35 mouse cellular contexts compared by ENCODE assay signal in genomic region chr6:48832426-48832825, GRCm38 (mm10). TPM values are rescaled to one million over a fixed set of nuclear protein-coding genes. Genes with fewer than 3 reads are reported as not detected.
A peak's percentile ranks its signal among the peaks of the same experiment; 100 is the strongest.
DNase-seq lines count a peak whose midpoint lies in the region; ATAC-seq and TF ChIP-seq lines count a peak whose summit lies in the region.
"Had no signal": no experiment of that assay in that cellular context is flagged by ENCODE, and none has a peak within 500 bp of the region (broad histone marks: within the 10 kb centered on the region; RNA-seq: fewer than 3 reads in every experiment).

No protein-coding gene starts in this region.

- H3K4me2 ChIP-seq in CH12.LX (ENCODE audit: insufficient read depth, low read depth, poor library complexity, severe bottlenecking): no peak overlapping the region
- H3K4me2 ChIP-seq in stomach, postnatal 0 days (replicated peaks; ENCODE audit: low read depth): no peak overlapping the region
- H3K4me2 ChIP-seq: embryonic facial prominence, embryonic 15.5 days; forebrain, embryonic 13.5 days; limb, embryonic 12.5 days; liver, embryonic 12.5 days; midbrain, embryonic 11.5 days; neural tube, embryonic 12.5 days had no signal

- no peak overlapping the region for H3K9ac ChIP-seq in CH12.LX (ENCODE audit: insufficient read depth, low read depth)
- H3K9ac ChIP-seq in stomach, postnatal 0 days (ENCODE audit: low read length): no peak overlapping the region
- H3K9ac ChIP-seq: embryonic facial prominence, embryonic 15.5 days; forebrain, embryonic 13.5 days; limb, embryonic 12.5 days; liver, embryonic 12.5 days; neural tube, embryonic 12.5 days had no signal

- no peak overlapping the region for H3K27ac ChIP-seq in CH12.LX (ENCODE audit: insufficient read depth, low read depth)
- no peak overlapping the region for H3K27ac ChIP-seq in stomach, postnatal 0 days (replicated peaks)
- H3K27ac ChIP-seq: embryonic facial prominence, embryonic 15.5 days; forebrain, embryonic 13.5 days; limb, embryonic 12.5 days; liver, embryonic 12.5 days; neural tube, embryonic 12.5 days had no signal

- TF ChIP-seq CTCF in CH12.LX (conservative IDR thresholded peaks at IDR 0.05 in 1 of 2, IDR thresholded peaks at IDR 0.05 in 1 of 2; ENCODE audit: low read depth in 2 of 2, low read length in 2 of 2): no peak
- no peak for TF ChIP-seq CTCF in stomach, postnatal 0 days (IDR thresholded peaks at IDR 0.05; ENCODE audit: low read depth)

- 84% methylated on average over 1 of the region's 1 CpGs for WGBS in stomach, postnatal 0 days

- no peaks in the 10 kb centered on the region for H3K79me2 ChIP-seq in CH12.LX (replicated peaks; ENCODE audit: control insufficient read depth, extremely low read depth, insufficient read depth, poor library complexity, severe bottlenecking)

- peak; percentile 0 for DNase-seq in kidney, adult 11 months
- no peak for DNase-seq in kidney, adult 8-10 months
- DNase-seq in CH12.LX (ENCODE audit: extremely low read depth): no peak
- DNase-seq in stomach, postnatal 0 days (ENCODE audit: low spot score): no peak
- DNase-seq in ovary, postnatal 10 days (ENCODE audit: low spot score): no peak
- DNase-seq in Muller cell, postnatal 12 days (ENCODE audit: inconsistent ontology term): no peak
- DNase-seq: adrenal gland, postnatal 14 days; cerebellum, adult 11-12 months; cerebellum, adult 9-11 months; gastrocnemius, postnatal 25 days; heart, postnatal 14 days; kidney, postnatal 14 days; lung, adult 2 months; lung, postnatal 10 days; right cerebral cortex, postnatal 4 days; thymus, adult 18-20 months; thymus, postnatal 36 days had no signal

- no peak for TF ChIP-seq POLR2A in CH12.LX (IDR thresholded peaks at IDR 0.05; ENCODE audit: low read depth, low read length)

- peaks cover 16 to 87% of the 10 kb centered on the region in 2 experiments for H3K4me1 ChIP-seq in CH12.LX (ENCODE audit: control insufficient read depth in 1 of 2, insufficient read depth in 2 of 2)
- H3K4me1 ChIP-seq in stomach, postnatal 0 days (replicated peaks; ENCODE audit: control insufficient read depth, insufficient read depth): peaks cover 8% of the 10 kb centered on the region
- H3K4me1 ChIP-seq: forebrain, embryonic 13.5 days; limb, embryonic 12.5 days; neural tube, embryonic 12.5 days had no signal

- peak; percentile 73 for TF ChIP-seq EP300 in CH12.LX (IDR thresholded peaks at IDR 0.05; ENCODE audit: low read length)
- TF ChIP-seq EP300 in stomach, postnatal 0 days (optimal IDR thresholded peaks at IDR 0.05): no peak

- dilution Hi-C loops in CH12.LX (cut with MboI; ENCODE audit: extremely low pct_ligation_motif_present, extremely low pct_unique_long_range_greater_than_20kb, low sequenced_read_pairs): no loop called here

- TF ChIP-seq RAD21 in CH12.LX (IDR thresholded peaks at IDR 0.05; ENCODE audit: low read depth, low read length): no peak

- no peaks in the 10 kb centered on the region for H3K27me3 ChIP-seq in CH12.LX (replicated peaks)
- H3K27me3 ChIP-seq in stomach, postnatal 0 days (ENCODE audit: control insufficient read depth, insufficient read depth, low read length): no peaks in the 10 kb centered on the region
- H3K27me3 ChIP-seq: embryonic facial prominence, embryonic 15.5 days; forebrain, embryonic 13.5 days; limb, embryonic 12.5 days; liver, embryonic 12.5 days; neural tube, embryonic 12.5 days had no signal

- in situ Hi-C loops in CH12.LX (cut with MboI; ENCODE audit: low pct_ligation_motif_present, low pct_unique_long_range_greater_than_20kb, low sequenced_read_pairs): no loop called here

- no peak overlapping the region for H3K4me3 ChIP-seq in CH12.LX (replicated peaks in 1 of 3; ENCODE audit: low read depth in 2 of 3, low read length in 2 of 3, poor library complexity in 1 of 3)
- no peak overlapping the region for H3K4me3 ChIP-seq in stomach, postnatal 0 days (ENCODE audit: low read depth, low read length)
- H3K4me3 ChIP-seq: embryonic facial prominence, embryonic 15.5 days; forebrain, embryonic 13.5 days; limb, embryonic 12.5 days; liver, embryonic 12.5 days; myocyte; neural tube, embryonic 12.5 days had no signal

- H3K36me3 ChIP-seq in CH12.LX (replicated peaks in 1 of 2; ENCODE audit: control insufficient read depth in 1 of 2, insufficient read depth in 1 of 2, low read length in 1 of 2): peaks cover 3 to 51% of the 10 kb centered on the region in 2 experiments
- peaks cover 20% of the 10 kb centered on the region for H3K36me3 ChIP-seq in stomach, postnatal 0 days (ENCODE audit: control insufficient read depth, insufficient read depth, low read length)

- ATAC-seq in common myeloid progenitor, adult 5-6 weeks (replicated peaks; ENCODE audit: low read depth, poor library complexity, severe bottlenecking): peak; percentile 74
- ATAC-seq in megakaryocyte progenitor cell, adult 5-6 weeks (replicated peaks; ENCODE audit: poor library complexity): peak; percentile 77
- ATAC-seq in stomach, postnatal 0 days (ENCODE audit: low FRiP score, low TSS enrichment): no peak
- ATAC-seq: CD4-positive, CD25-positive, alpha-beta regulatory T cell, adult 4 months; forebrain, embryonic 13.5 days; hindbrain, embryonic 16.5 days; intestine, embryonic 16.5 days; liver, embryonic 12.5 days; midbrain, embryonic 16.5 days had no signal

- H3K9me3 ChIP-seq in CH12.LX (replicated peaks; ENCODE audit: low read length): no peaks in the 10 kb centered on the region
- 0 out of 2 replicates have a peak, but pooled peaks cover 5% of the 10 kb centered on the region for H3K9me3 ChIP-seq in stomach, postnatal 0 days (ENCODE audit: control insufficient read depth, low read length)
- H3K9me3 ChIP-seq: embryonic facial prominence, embryonic 15.5 days; forebrain, embryonic 13.5 days; limb, embryonic 12.5 days; liver, embryonic 12.5 days; neural tube, embryonic 12.5 days had no signal

TF ChIP-seq in CH12.LX, 34 proteins besides CTCF, POLR2A, EP300 and RAD21:
- TF ChIP-seq MAFK (IDR thresholded peaks at IDR 0.05; ENCODE audit: insufficient replicate concordance, low read length): peak; percentile 52; the same call in 1 of the 2 replicates
- TF ChIP-seq ZMIZ1 (IDR thresholded peaks at IDR 0.05; ENCODE audit: low read depth, low read length): no peak
- peak; percentile 38; the same call in 1 of the 2 replicates for TF ChIP-seq IRF4 (IDR thresholded peaks at IDR 0.05; ENCODE audit: low read depth, low read length)
TF ChIP-seq in CH12.LX: peak in this region for 2.

RNA-seq across cellular contexts. Expression of gene Tmem176a, which starts 8.3 kb away (rescaled TPM):
- total RNA-seq in CH12.LX (2012; rRNA removed): 24.9 and 27.2 TPM in 2 replicates
- 30.0 and 34.6 TPM in 2 replicates for total RNA-seq in CH12.LX (2014; rRNA removed)
- polyA plus RNA-seq in CH12.LX (2012; ENCODE audit: insufficient read length, low read depth): 49.8 and 58.0 TPM in 2 replicates
- 33.7 and 54.6 TPM in 2 replicates for total RNA-seq in common myeloid progenitor, adult 5-6 weeks (2017)
- total RNA-seq in megakaryocyte progenitor cell, adult 5-6 weeks (2015): 33.2 and 39.1 TPM in 2 replicates
- 22.1 and 27.5 TPM in 2 replicates for total RNA-seq in megakaryocyte progenitor cell, adult 5-6 weeks (2017)
- polyA plus RNA-seq in stomach, postnatal 0 days (2015; fragmentation: Nextera tagmentation; extraction: Ambion mirVana): 131 and 134 TPM in 2 replicates

RNA-seq across cellular contexts. Expression of gene Tmem176b, which starts 8.9 kb away (rescaled TPM):
- total RNA-seq in CH12.LX (2012; rRNA removed): 39.4 and 43.3 TPM in 2 replicates
- 82.2 and 89.8 TPM in 2 replicates for total RNA-seq in CH12.LX (2014; rRNA removed)
- polyA plus RNA-seq in CH12.LX (2012; ENCODE audit: insufficient read length, low read depth): 159 and 162 TPM in 2 replicates
- 137 and 148 TPM in 2 replicates for total RNA-seq in common myeloid progenitor, adult 5-6 weeks (2017)
- 90.6 and 115 TPM in 2 replicates for total RNA-seq in megakaryocyte progenitor cell, adult 5-6 weeks (2015)
- total RNA-seq in megakaryocyte progenitor cell, adult 5-6 weeks (2017): 84.2 and 92.0 TPM in 2 replicates
- 245 and 254 TPM in 2 replicates for polyA plus RNA-seq in stomach, postnatal 0 days (2015; fragmentation: Nextera tagmentation; extraction: Ambion mirVana)

RNA-seq across cellular contexts. Expression of gene Aoc1, which starts 40.3 kb away (rescaled TPM):
- 0.13 TPM in 1 of 2 replicates, not detected in the other for total RNA-seq in CH12.LX (2012; rRNA removed)
- 0.19 and 0.24 TPM in 2 replicates for total RNA-seq in CH12.LX (2014; rRNA removed)
- polyA plus RNA-seq in CH12.LX (2012; ENCODE audit: insufficient read length, low read depth): 0.15 and 0.21 TPM in 2 replicates
- 0.23 TPM in 1 of 2 replicates, not detected in the other for total RNA-seq in common myeloid progenitor, adult 5-6 weeks (2017)
- 0.12 and 0.20 TPM in 2 replicates for total RNA-seq in megakaryocyte progenitor cell, adult 5-6 weeks (2015)
- 0.17 TPM in 1 of 2 replicates, not detected in the other for total RNA-seq in megakaryocyte progenitor cell, adult 5-6 weeks (2017)
- not detected in 2 replicates for polyA plus RNA-seq in stomach, postnatal 0 days (2015; fragmentation: Nextera tagmentation; extraction: Ambion mirVana)
- total RNA-seq: adrenal gland, postnatal 14 days; gastrocnemius, postnatal 25 days; heart, postnatal 14 days; layer of hippocampus, postnatal 10 days; left cerebral cortex, adult 18-20 months; left cerebral cortex, postnatal 14 days had no signal
- polyA plus RNA-seq: forebrain, embryonic 13.5 days; heart, embryonic 14.5 days; hindbrain, embryonic 11.5 days; hindbrain, embryonic 16.5 days; limb, embryonic 12.5 days; liver, embryonic 12.5 days; midbrain, embryonic 11.5 days; midbrain, embryonic 16.5 days; myocyte had no signal
